Comparison of ENCODE assay signal across 22 mouse cellular contexts in genomic region chr19:24812106-24812810, GRCm38 (mm10). TPM values are rescaled to one million over a fixed set of nuclear protein-coding genes. Genes with fewer than 3 reads are reported as not detected.
DNase-seq lines count a peak whose midpoint lies in the region; ATAC-seq lines count a peak whose summit lies in the region.
"Had no signal": no experiment of that assay in that cellular context is flagged by ENCODE, and none has a peak within 500 bp of the region (broad histone marks: within the 10 kb centered on the region; RNA-seq: fewer than 3 reads in every experiment).

No protein-coding gene starts in this region.

- H3K4me1 ChIP-seq in midbrain, embryonic 10.5 days, result peaks cover 42% of the 10 kb centered on the region
- H3K4me1 ChIP-seq in midbrain, embryonic 14.5 days (ENCODE audit: control insufficient read depth, insufficient read depth, low read length), result peaks cover 11% of the 10 kb centered on the region; the same call in 1 of the 2 replicates
- H3K4me1 ChIP-seq: megakaryocyte, embryonic 14.5 days had no signal

- no peaks in the 10 kb centered on the region for H3K9me3 ChIP-seq in midbrain, embryonic 10.5 days (replicated peaks)
- H3K9me3 ChIP-seq in midbrain, embryonic 14.5 days (ENCODE audit: control insufficient read depth, low read length), result no peaks in the 10 kb centered on the region
- H3K9me3 ChIP-seq: embryonic facial prominence, embryonic 12.5 days; heart, embryonic 12.5 days; hindbrain, embryonic 15.5 days; limb, embryonic 10.5 days; megakaryocyte, embryonic 14.5 days had no signal

- H3K4me2 ChIP-seq in midbrain, embryonic 14.5 days (ENCODE audit: low read length), result no peak overlapping the region
- H3K4me2 ChIP-seq: embryonic facial prominence, embryonic 12.5 days; heart, embryonic 12.5 days; hindbrain, embryonic 15.5 days had no signal

- H3K27ac ChIP-seq in midbrain, embryonic 10.5 days (replicated peaks), result 0 out of 2 replicates have a peak overlapping the region, but pooled peaks have one; percentile 20
- H3K27ac ChIP-seq in midbrain, embryonic 14.5 days (replicated peaks; ENCODE audit: low read depth, low read length), result no peak overlapping the region
- H3K27ac ChIP-seq: embryonic facial prominence, embryonic 12.5 days; gastrocnemius, adult 2 months; hindbrain, embryonic 15.5 days; limb, embryonic 10.5 days had no signal

- H3K4me3 ChIP-seq in midbrain, embryonic 10.5 days, result no peak overlapping the region
- no peak overlapping the region for H3K4me3 ChIP-seq in midbrain, embryonic 14.5 days (replicated peaks; ENCODE audit: low read depth, low read length)
- H3K4me3 ChIP-seq: embryonic facial prominence, embryonic 12.5 days; gastrocnemius, adult 2 months; heart, embryonic 12.5 days; hindbrain, embryonic 15.5 days; limb, embryonic 10.5 days; megakaryocyte, embryonic 14.5 days had no signal

- 49% methylated on average over 7 of the region's 7 CpGs for WGBS in midbrain, embryonic 10.5 days
- WGBS in midbrain, embryonic 14.5 days, result 25% methylated on average over 7 of the region's 7 CpGs

- peak; percentile 17 for DNase-seq in midbrain, embryonic 10.5 days (ENCODE audit: low spot score)
- DNase-seq in midbrain, embryonic 14.5 days, result no peak
- DNase-seq in 3T3-L1 (ENCODE audit: low read depth, low spot score), result peak; percentile 42
- DNase-seq in NIH3T3 (ENCODE audit: low read depth), result peak; percentile 78
- DNase-seq in adrenal gland, postnatal 36 days, result peak; percentile 69 to 75
- no peak for DNase-seq in right cerebral cortex, adult 18-20 months
- DNase-seq: cerebellum, adult 11 months; cerebellum, postnatal 14 days; forebrain, postnatal 0 days; gastrocnemius, adult 2 months; heart, postnatal 14 days; layer of hippocampus, adult 9-11 months; lung, adult 18-20 months; right cerebral cortex, postnatal 4 days; thymus, postnatal 14 days had no signal

- no peak overlapping the region for H3K9ac ChIP-seq in midbrain, embryonic 14.5 days (replicated peaks; ENCODE audit: low read length)
- H3K9ac ChIP-seq: embryonic facial prominence, embryonic 12.5 days; forebrain, postnatal 0 days; heart, embryonic 12.5 days; hindbrain, embryonic 15.5 days had no signal

- no peak for ATAC-seq in midbrain, embryonic 14.5 days (ENCODE audit: low FRiP score, low TSS enrichment)
- ATAC-seq in CD4-positive, CD25-positive, alpha-beta regulatory T cell, adult 4 months, result no peak
- ATAC-seq: forebrain, postnatal 0 days; intestine, embryonic 16.5 days had no signal

- no peaks in the 10 kb centered on the region for H3K36me3 ChIP-seq in midbrain, embryonic 10.5 days
- no peaks in the 10 kb centered on the region for H3K36me3 ChIP-seq in midbrain, embryonic 14.5 days (ENCODE audit: control insufficient read depth, insufficient read depth, low read length)
- H3K36me3 ChIP-seq: embryonic facial prominence, embryonic 12.5 days; hindbrain, embryonic 15.5 days; limb, embryonic 10.5 days had no signal

- peaks cover 85% of the 10 kb centered on the region for H3K27me3 ChIP-seq in midbrain, embryonic 10.5 days (ENCODE audit: low read depth, poor library complexity, severe bottlenecking)
- peaks cover 16% of the 10 kb centered on the region; the same call in 1 of the 2 replicates for H3K27me3 ChIP-seq in midbrain, embryonic 14.5 days (ENCODE audit: control insufficient read depth, insufficient read depth, low read length)
- H3K27me3 ChIP-seq: embryonic facial prominence, embryonic 12.5 days; heart, embryonic 12.5 days; megakaryocyte, embryonic 14.5 days had no signal

RNA-seq across cellular contexts. Expression of gene Pgm5, which starts 49.4 kb away (rescaled TPM):
- 0.17 and 0.22 TPM in 2 replicates for polyA plus RNA-seq in midbrain, embryonic 10.5 days (2016; fragmentation: Nextera tagmentation; extraction: Ambion mirVana)
- polyA plus RNA-seq in midbrain, embryonic 14.5 days (2014; fragmentation: Nextera tagmentation; extraction: Ambion mirVana), result 0.91 and 1.3 TPM in 2 replicates
- 10 to 100 TPM; 55.1 to 93.2 TPM for total RNA-seq in adrenal gland, postnatal 36 days (2021)
- not detected for polyA plus RNA-seq in CD4-positive, CD25-positive, alpha-beta regulatory T cell, adult 4 months (2017; shearing (Covaris generic))

Comparison
In these comparisons a context has a peak if more than half of its experiments do, and no peak if none do; other contexts are left out.
1. DNase-seq: peak in midbrain, embryonic 10.5 days (single experiment), 3T3-L1 (single experiment), NIH3T3 (single experiment) and adrenal gland, postnatal 36 days (2 of 2); none in midbrain, embryonic 14.5 days (single experiment) and right cerebral cortex, adult 18-20 months (single experiment).